Mouse (Mus musculus): ENCODE results near the gene Neu1. TPM values are rescaled to one million over a fixed set of nuclear protein-coding genes. Genes with fewer than 3 reads are reported as not detected.

The Neu1 gene
- polyA plus RNA-seq, 2 experiments, result 9.7 to 10.1 TPM

GRCm38 (mm10) chr17:34951636-34952377, 20.8 kb downstream of the Neu1 start:
- peaks cover under 1% of the 10 kb centered on the region for H3K27me3 ChIP-seq (ENCODE audit: control insufficient read depth, insufficient read depth, low read length)
- H3K4me3 ChIP-seq (ENCODE audit: insufficient read depth in 1 of 2, low read depth in 2 of 2, low read length in 2 of 2), result peak overlapping the region; percentile 67 to 96
- peak overlapping the region; percentile 89 for H3K4me2 ChIP-seq (ENCODE audit: low read depth)
- peaks cover 0 to 7% of the 10 kb centered on the region in 2 experiments for H3K4me1 ChIP-seq (replicated peaks; ENCODE audit: control insufficient read depth in 2 of 2, insufficient read depth in 2 of 2, low read length in 1 of 2)
- no peak for DNase-seq (ENCODE audit: low read depth in 3 of 3, low spot score in 3 of 3)
- peak overlapping the region; percentile 81 for H3K27ac ChIP-seq
- H3K36me3 ChIP-seq (replicated peaks; ENCODE audit: control insufficient read depth, insufficient read depth, low read depth), result peaks cover 20% of the 10 kb centered on the region
- WGBS (ENCODE audit: insufficient replicate concordance), result under 1% methylated on average over 29 of the region's 29 CpGs
- H3K9me3 ChIP-seq (ENCODE audit: control insufficient read depth, low read length), result no peaks in the 10 kb centered on the region
- peak overlapping the region; percentile 83 for H3K9ac ChIP-seq (replicated peaks)
- peak; percentile 6; the same call in 1 of the 2 replicates for ATAC-seq (ENCODE audit: insufficient read depth)
- no peak for TF ChIP-seq EP300 (IDR thresholded peaks at IDR 0.05; ENCODE audit: low read depth)
- TF ChIP-seq CTCF (IDR thresholded peaks at IDR 0.05; ENCODE audit: low read depth), result no peak

DNA sequence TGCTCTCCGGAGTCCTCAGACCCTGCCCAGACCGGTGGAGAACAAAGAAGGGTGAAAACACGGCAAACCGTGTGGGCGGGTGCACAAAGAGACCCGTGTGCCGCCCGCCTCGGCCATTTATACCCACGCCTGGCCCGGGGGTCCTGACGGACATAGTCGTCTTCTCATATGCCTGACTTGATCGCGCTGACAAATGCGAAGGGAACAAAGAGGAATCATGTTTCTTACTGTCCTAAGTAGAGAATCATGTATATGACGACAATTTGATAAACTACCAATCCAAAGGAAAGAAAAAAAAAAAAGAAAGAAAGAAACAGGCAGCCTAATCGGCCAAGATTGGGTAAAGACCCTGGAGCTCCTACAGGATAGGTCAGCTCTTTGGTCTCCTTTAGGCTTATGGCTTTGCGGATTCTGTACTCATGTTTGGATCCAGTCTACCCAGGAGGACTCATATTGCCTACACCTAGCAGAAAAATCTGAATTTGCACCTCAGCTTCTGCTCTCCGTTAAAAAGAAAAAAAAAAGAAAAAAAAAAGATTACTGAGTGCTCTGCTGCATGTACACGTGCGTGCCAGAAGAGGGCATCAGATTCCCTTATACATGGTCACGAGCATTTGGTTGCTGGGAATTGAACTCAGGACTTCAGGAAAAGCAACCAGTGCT, 21.5 kb downstream of the Neu1 start:
- Histone ChIP-seq H3K4me3 (ENCODE audit: insufficient read depth in 1 of 2, low read depth in 2 of 2, low read length in 2 of 2) (peak overlapping the region; percentile 67 to 96), H3K4me2 (ENCODE audit: low read depth) (peak overlapping the region; percentile 89), H3K4me1 (replicated peaks; ENCODE audit: control insufficient read depth in 2 of 2, insufficient read depth in 2 of 2, low read length in 1 of 2) (peaks cover 0 to 7% of the 10 kb centered on the region in 2 experiments), H3K9me3 (ENCODE audit: control insufficient read depth, low read length) (no peaks in the 10 kb centered on the region), H3K36me3 (replicated peaks; ENCODE audit: control insufficient read depth, insufficient read depth, low read depth) (peaks cover 20% of the 10 kb centered on the region), H3K9ac (replicated peaks) (peak overlapping the region; percentile 83), H3K27ac (peak overlapping the region; percentile 81), H3K27me3 (ENCODE audit: control insufficient read depth, insufficient read depth, low read length) (peaks cover 5% of the 10 kb centered on the region)
- DNase-seq (ENCODE audit: low read depth in 3 of 3, low spot score in 3 of 3) (no peak), ATAC-seq (ENCODE audit: insufficient read depth) (peak; percentile 75)
- under 1% methylated on average over 23 of the region's 23 CpGs for WGBS (ENCODE audit: insufficient replicate concordance)
- TF ChIP-seq EP300 (IDR thresholded peaks at IDR 0.05; ENCODE audit: low read depth) (peak; percentile 63), CTCF (IDR thresholded peaks at IDR 0.05; ENCODE audit: low read depth) (peak; percentile 78)

- H3K4me1 ChIP-seq (replicated peaks; ENCODE audit: control insufficient read depth in 2 of 2, insufficient read depth in 2 of 2, low read length in 1 of 2), result peaks cover 0 to 7% of the 10 kb centered on the region in 2 experiments
- peaks cover 5% of the 10 kb centered on the region for H3K27me3 ChIP-seq (ENCODE audit: control insufficient read depth, insufficient read depth, low read length)
- peak overlapping the region; percentile 83 for H3K9ac ChIP-seq (replicated peaks)
- no peak for DNase-seq (ENCODE audit: low read depth in 3 of 3, low spot score in 3 of 3)
- H3K27ac ChIP-seq, result no peak overlapping the region
- H3K9me3 ChIP-seq (ENCODE audit: control insufficient read depth, low read length), result no peaks in the 10 kb centered on the region
- H3K4me3 ChIP-seq (ENCODE audit: insufficient read depth in 1 of 2, low read depth in 2 of 2, low read length in 2 of 2), result peak overlapping the region; percentile 67 to 96; a peak in 2 of 4 replicates
- ATAC-seq (ENCODE audit: insufficient read depth), result no peak
- no peak for TF ChIP-seq CTCF (IDR thresholded peaks at IDR 0.05; ENCODE audit: low read depth)
- TF ChIP-seq EP300 (IDR thresholded peaks at IDR 0.05; ENCODE audit: low read depth), result no peak
- WGBS (ENCODE audit: insufficient replicate concordance), result 68% methylated on average over 3 of the region's 3 CpGs
- H3K36me3 ChIP-seq (replicated peaks; ENCODE audit: control insufficient read depth, insufficient read depth, low read depth), result peaks cover 20% of the 10 kb centered on the region
- H3K4me2 ChIP-seq (ENCODE audit: low read depth), result peak overlapping the region; percentile 89
Measured at GRCm38 (mm10) chr17:34953258-34953657, 22.2 kb downstream of the Neu1 start.

GRCm38 (mm10) chr17:34953904-34954303, 22.9 kb downstream of the Neu1 start:
- ATAC-seq (ENCODE audit: insufficient read depth), result no peak
- peaks cover 0 to 7% of the 10 kb centered on the region in 2 experiments for H3K4me1 ChIP-seq (replicated peaks; ENCODE audit: control insufficient read depth in 2 of 2, insufficient read depth in 2 of 2, low read length in 1 of 2)
- WGBS (ENCODE audit: insufficient replicate concordance), result 83% methylated on average over 4 of the region's 4 CpGs

GRCm38 (mm10) chr17:34954831-34955230, 23.8 kb downstream of the Neu1 start:
- no peak for ATAC-seq (ENCODE audit: insufficient read depth)
- Histone ChIP-seq H3K9ac (replicated peaks) (no peak overlapping the region), H3K4me3 (ENCODE audit: insufficient read depth in 1 of 2, low read depth in 2 of 2, low read length in 2 of 2) (no peak overlapping the region), H3K9me3 (ENCODE audit: control insufficient read depth, low read length) (no peaks in the 10 kb centered on the region), H3K27ac (no peak overlapping the region), H3K4me2 (ENCODE audit: low read depth) (no peak overlapping the region), H3K4me1 (replicated peaks; ENCODE audit: control insufficient read depth in 2 of 2, insufficient read depth in 2 of 2, low read length in 1 of 2) (peaks cover 4 to 12% of the 10 kb centered on the region in 2 experiments), H3K36me3 (replicated peaks; ENCODE audit: control insufficient read depth, insufficient read depth, low read depth) (peaks cover 17% of the 10 kb centered on the region), H3K27me3 (ENCODE audit: control insufficient read depth, insufficient read depth, low read length) (peaks cover 5% of the 10 kb centered on the region)
- TF ChIP-seq CTCF (IDR thresholded peaks at IDR 0.05; ENCODE audit: low read depth) (no peak), EP300 (IDR thresholded peaks at IDR 0.05; ENCODE audit: low read depth) (no peak)
- DNase-seq (ENCODE audit: low read depth in 3 of 3, low spot score in 3 of 3), result no peak
- 74% methylated on average over 4 of the region's 4 CpGs for WGBS (ENCODE audit: insufficient replicate concordance)

More at GRCm38 (mm10) chr17:34953904-34954303, 22.9 kb downstream of the Neu1 start:
- TF ChIP-seq EP300 (IDR thresholded peaks at IDR 0.05; ENCODE audit: low read depth) (no peak), CTCF (IDR thresholded peaks at IDR 0.05; ENCODE audit: low read depth) (no peak)
- H3K4me2 ChIP-seq (ENCODE audit: low read depth), result no peak overlapping the region
- no peak overlapping the region for H3K4me3 ChIP-seq (ENCODE audit: insufficient read depth in 1 of 2, low read depth in 2 of 2, low read length in 2 of 2)
- no peaks in the 10 kb centered on the region for H3K9me3 ChIP-seq (ENCODE audit: control insufficient read depth, low read length)
- H3K36me3 ChIP-seq (replicated peaks; ENCODE audit: control insufficient read depth, insufficient read depth, low read depth), result peaks cover 20% of the 10 kb centered on the region
- peaks cover 5% of the 10 kb centered on the region for H3K27me3 ChIP-seq (ENCODE audit: control insufficient read depth, insufficient read depth, low read length)
- DNase-seq (ENCODE audit: low read depth in 3 of 3, low spot score in 3 of 3), result no peak
- H3K9ac ChIP-seq (replicated peaks), result no peak overlapping the region
- H3K27ac ChIP-seq, result no peak overlapping the region

Measured in liver, embryonic 14.5 days (tissue).